10 mouse cellular contexts compared by ENCODE assay signal in genomic region chr9:72196626-72197330, GRCm38 (mm10).
DNase-seq lines count a peak whose midpoint lies in the region; ATAC-seq and TF ChIP-seq lines count a peak whose summit lies in the region.
"Had no signal": no experiment of that assay in that cellular context is flagged by ENCODE, and none has a peak within 500 bp of the region (broad histone marks: within the 10 kb centered on the region; RNA-seq: fewer than 3 reads in every experiment).

No protein-coding gene starts in this region.

- no peak overlapping the region for H3K27ac ChIP-seq in hindbrain, embryonic 16.5 days (ENCODE audit: low read depth, low read length)
- H3K27ac ChIP-seq in hindbrain, embryonic 13.5 days, result no peak overlapping the region
- H3K27ac ChIP-seq in embryonic facial prominence, embryonic 14.5 days (replicated peaks; ENCODE audit: low read depth, low read length), result peak overlapping the region; percentile 15; the same call in 1 of the 2 replicates
- peak overlapping the region; percentile 80 for H3K27ac ChIP-seq in layer of hippocampus, adult 2 months
- H3K27ac ChIP-seq in thymus, adult 2 months (ENCODE audit: control insufficient read depth, insufficient read depth, low read length), result no peak overlapping the region
- H3K27ac ChIP-seq: stomach, embryonic 15.5 days had no signal

- H3K9ac ChIP-seq in hindbrain, embryonic 16.5 days (ENCODE audit: low read depth, low read length), result no peak overlapping the region
- H3K9ac ChIP-seq in hindbrain, embryonic 13.5 days, result no peak overlapping the region
- no peak overlapping the region for H3K9ac ChIP-seq in embryonic facial prominence, embryonic 14.5 days (ENCODE audit: low read depth, low read length)
- H3K9ac ChIP-seq: stomach, embryonic 15.5 days had no signal

- TF ChIP-seq POLR2A in thymus, adult 2 months (IDR thresholded peaks at IDR 0.05; ENCODE audit: control insufficient read depth, extremely low read depth, insufficient read depth, low read length, poor library complexity), result no peak

- 66% methylated on average over 10 of the region's 10 CpGs for WGBS in hindbrain, embryonic 16.5 days
- 76% methylated on average over 10 of the region's 10 CpGs for WGBS in hindbrain, embryonic 13.5 days
- 54% methylated on average over 10 of the region's 10 CpGs for WGBS in embryonic facial prominence, embryonic 14.5 days
- WGBS in thymus, adult 2 months, result 90% methylated on average over 10 of the region's 10 CpGs

- no peaks in the 10 kb centered on the region for H3K9me3 ChIP-seq in hindbrain, embryonic 16.5 days (ENCODE audit: control insufficient read depth, low read length)
- H3K9me3 ChIP-seq in hindbrain, embryonic 13.5 days, result no peaks in the 10 kb centered on the region
- no peaks in the 10 kb centered on the region for H3K9me3 ChIP-seq in embryonic facial prominence, embryonic 14.5 days (ENCODE audit: control insufficient read depth, low read length)
- H3K9me3 ChIP-seq: stomach, embryonic 15.5 days had no signal

- TF ChIP-seq CTCF in layer of hippocampus, adult 2 months (conservative IDR thresholded peaks at IDR 0.05), result no peak
- TF ChIP-seq CTCF in thymus, adult 2 months (IDR thresholded peaks at IDR 0.05; ENCODE audit: borderline replicate concordance, control insufficient read depth, extremely low read depth, insufficient read depth, low read length, poor library complexity), result no peak

- H3K4me3 ChIP-seq in hindbrain, embryonic 16.5 days (ENCODE audit: low read length), result no peak overlapping the region
- H3K4me3 ChIP-seq in hindbrain, embryonic 13.5 days, result no peak overlapping the region
- no peak overlapping the region for H3K4me3 ChIP-seq in embryonic facial prominence, embryonic 14.5 days (ENCODE audit: low read depth, low read length)
- peak overlapping the region; percentile 30 for H3K4me3 ChIP-seq in layer of hippocampus, adult 2 months
- H3K4me3 ChIP-seq in thymus, adult 2 months (ENCODE audit: control insufficient read depth, insufficient read depth, low read length), result no peak overlapping the region
- H3K4me3 ChIP-seq: erythroblast, embryonic 14.5 days; stomach, embryonic 15.5 days had no signal

- no peak overlapping the region for H3K4me2 ChIP-seq in hindbrain, embryonic 16.5 days (ENCODE audit: low read length)
- no peak overlapping the region for H3K4me2 ChIP-seq in hindbrain, embryonic 13.5 days
- H3K4me2 ChIP-seq in embryonic facial prominence, embryonic 14.5 days (ENCODE audit: low read depth, low read length), result no peak overlapping the region
- H3K4me2 ChIP-seq: stomach, embryonic 15.5 days had no signal

- peak; percentile 65; the same call in 1 of the 2 replicates for ATAC-seq in hindbrain, embryonic 16.5 days
- ATAC-seq in hindbrain, embryonic 13.5 days (ENCODE audit: low FRiP score), result no peak
- peak; percentile 33; the same call in 1 of the 2 replicates for ATAC-seq in embryonic facial prominence, embryonic 14.5 days (ENCODE audit: low read depth)

- DNase-seq in NIH3T3 (ENCODE audit: low read depth), result peak; percentile 85
- DNase-seq in embryonic facial prominence, embryonic 14.5 days (ENCODE audit: low spot score), result peak; percentile 44
- DNase-seq in layer of hippocampus, adult 2 months (ENCODE audit: low spot score in 2 of 2), result peak; percentile 48 to 60
- DNase-seq in thymus, postnatal 0 days (ENCODE audit: low spot score), result no peak
- no peak for DNase-seq in liver
- no peak for DNase-seq in thymus, adult 2 months

- no peaks in the 10 kb centered on the region for H3K36me3 ChIP-seq in hindbrain, embryonic 16.5 days (ENCODE audit: control insufficient read depth, insufficient read depth, low read length)
- no peaks in the 10 kb centered on the region for H3K36me3 ChIP-seq in hindbrain, embryonic 13.5 days
- no peaks in the 10 kb centered on the region for H3K36me3 ChIP-seq in embryonic facial prominence, embryonic 14.5 days (ENCODE audit: control insufficient read depth, insufficient read depth, low read length)
- no peaks in the 10 kb centered on the region for H3K36me3 ChIP-seq in thymus, adult 2 months (ENCODE audit: control insufficient read depth, insufficient read depth, low read length)
- H3K36me3 ChIP-seq: stomach, embryonic 15.5 days had no signal

- no peaks in the 10 kb centered on the region for H3K27me3 ChIP-seq in hindbrain, embryonic 16.5 days (replicated peaks; ENCODE audit: control insufficient read depth, insufficient read depth, low read length)
- H3K27me3 ChIP-seq in hindbrain, embryonic 13.5 days, result no peaks in the 10 kb centered on the region
- H3K27me3 ChIP-seq in embryonic facial prominence, embryonic 14.5 days (replicated peaks; ENCODE audit: control insufficient read depth, insufficient read depth, low read length), result no peaks in the 10 kb centered on the region
- H3K27me3 ChIP-seq in thymus, adult 2 months (ENCODE audit: control insufficient read depth, insufficient read depth, low read length), result no peaks in the 10 kb centered on the region
- H3K27me3 ChIP-seq: stomach, embryonic 15.5 days had no signal

- H3K4me1 ChIP-seq in hindbrain, embryonic 16.5 days (ENCODE audit: control insufficient read depth, insufficient read depth, low read depth, low read length), result peaks cover 3% of the 10 kb centered on the region; the same call in 1 of the 2 replicates
- peaks cover 2% of the 10 kb centered on the region; the same call in 1 of the 2 replicates for H3K4me1 ChIP-seq in hindbrain, embryonic 13.5 days (replicated peaks)
- H3K4me1 ChIP-seq in embryonic facial prominence, embryonic 14.5 days (ENCODE audit: control insufficient read depth, insufficient read depth, low read length), result peaks cover 20% of the 10 kb centered on the region; the same call in 1 of the 2 replicates
- H3K4me1 ChIP-seq in thymus, adult 2 months (replicated peaks; ENCODE audit: control insufficient read depth, insufficient read depth, low read length), result no peaks in the 10 kb centered on the region
- H3K4me1 ChIP-seq: stomach, embryonic 15.5 days had no signal

Comparison
In these comparisons a context has a peak if more than half of its experiments do, and no peak if none do; other contexts are left out.
1. H3K27ac ChIP-seq: peak in embryonic facial prominence, embryonic 14.5 days (single experiment) and layer of hippocampus, adult 2 months (single experiment); none in hindbrain, embryonic 16.5 days (single experiment), hindbrain, embryonic 13.5 days (single experiment) and thymus, adult 2 months (single experiment).
2. DNase-seq: peak in NIH3T3 (single experiment), embryonic facial prominence, embryonic 14.5 days (single experiment) and layer of hippocampus, adult 2 months (2 of 2); none in thymus, postnatal 0 days (single experiment), liver (single experiment) and thymus, adult 2 months (single experiment).